Mouse (Mus musculus) forelimb bud, embryonic 11.5 days (tissue): ENCODE results near the gene Usp43.

Experiments
- DNase-seq: peaks from one replicate; pipeline ENCODE4 v3.0.0-alpha.2; 2012; ENCODE audit warnings: low read depth, low spot score

Gene Usp43

DNA sequence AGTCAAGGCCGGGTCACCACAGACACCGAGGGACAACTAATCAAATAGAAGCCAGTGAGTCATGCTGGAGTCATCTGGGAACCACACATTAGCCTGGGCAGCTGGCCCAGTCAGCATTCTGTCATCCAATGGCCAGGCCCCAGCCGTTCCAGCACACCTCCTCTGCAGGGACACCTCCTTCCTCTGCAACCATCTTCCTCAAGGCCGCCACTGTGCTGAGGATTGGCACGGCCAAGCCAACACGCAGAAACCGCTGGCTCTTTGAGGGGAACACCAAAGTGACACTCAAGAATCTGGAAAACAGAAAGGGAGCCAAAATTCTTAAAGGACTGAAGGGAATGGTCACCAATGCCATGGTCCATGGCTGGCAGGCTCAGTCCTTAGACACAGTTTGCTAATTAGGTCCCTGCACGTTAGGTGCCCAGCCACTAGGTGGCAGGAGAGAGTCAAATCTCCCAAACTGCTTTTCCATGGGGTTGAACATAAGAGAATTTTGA, 24.8 kb downstream of the Usp43 start:
- DNase-seq: peak; percentile 44

DNA sequence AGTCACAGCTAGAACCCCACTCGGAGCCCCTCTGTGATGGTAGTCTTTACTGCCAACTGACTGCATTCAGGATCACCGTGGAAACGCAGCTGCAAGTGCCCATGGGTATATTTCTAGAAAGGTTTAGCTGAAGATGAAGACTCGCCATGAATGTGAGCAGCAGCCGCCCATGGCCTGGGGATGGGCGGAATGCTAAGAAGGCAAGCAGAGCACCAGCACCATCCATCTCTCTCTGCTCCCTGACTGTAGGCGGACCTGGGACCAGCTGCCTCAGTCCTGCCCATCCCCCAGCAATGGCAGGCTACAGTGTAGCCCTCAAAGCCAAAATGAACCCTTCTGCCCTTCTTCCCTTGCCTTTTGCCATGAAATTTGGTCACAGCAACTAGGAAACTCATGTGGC, 26.3 kb downstream of the Usp43 start:
- no peak for DNase-seq

DNA sequence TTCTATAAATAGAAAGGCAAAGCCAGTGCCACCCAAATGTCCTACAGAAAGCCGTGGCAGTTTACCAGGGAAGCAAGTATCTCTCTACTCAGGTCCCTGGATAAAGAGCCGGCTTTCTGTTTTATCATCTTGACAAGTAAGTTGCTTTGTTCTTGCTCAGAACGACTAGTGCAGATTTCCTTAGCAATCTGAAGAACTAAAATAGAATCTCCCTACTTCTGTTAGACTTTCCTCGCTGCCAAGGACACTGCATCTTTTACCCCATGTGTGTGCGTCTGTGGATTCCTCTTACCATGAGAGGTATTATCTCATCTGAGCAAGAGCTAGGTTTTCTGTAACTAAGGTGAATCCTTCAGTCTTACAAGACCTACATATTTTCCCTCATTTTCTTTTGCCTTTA, 33.4 kb downstream of the Usp43 start:
- no peak for DNase-seq

DNA sequence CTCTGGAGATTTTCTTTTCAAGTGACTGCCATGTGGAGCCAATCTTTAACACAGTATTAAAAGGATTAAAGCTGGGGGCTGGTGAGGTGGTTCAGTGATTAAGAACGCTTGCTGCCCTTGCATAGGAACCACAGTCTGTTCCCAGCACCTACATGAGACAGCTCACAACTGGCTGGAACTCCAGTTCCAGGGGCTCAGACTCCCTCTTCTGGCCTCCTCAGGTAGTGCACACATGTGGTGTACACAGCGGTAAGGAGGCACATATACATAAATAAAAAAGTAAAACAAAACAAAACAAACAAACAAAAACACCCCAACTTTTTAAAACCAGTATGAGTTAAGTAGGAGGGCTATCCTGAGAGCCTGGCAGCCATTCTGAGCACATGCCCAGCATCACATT, 36.0 kb downstream of the Usp43 start:
- DNase-seq: no peak

DNA sequence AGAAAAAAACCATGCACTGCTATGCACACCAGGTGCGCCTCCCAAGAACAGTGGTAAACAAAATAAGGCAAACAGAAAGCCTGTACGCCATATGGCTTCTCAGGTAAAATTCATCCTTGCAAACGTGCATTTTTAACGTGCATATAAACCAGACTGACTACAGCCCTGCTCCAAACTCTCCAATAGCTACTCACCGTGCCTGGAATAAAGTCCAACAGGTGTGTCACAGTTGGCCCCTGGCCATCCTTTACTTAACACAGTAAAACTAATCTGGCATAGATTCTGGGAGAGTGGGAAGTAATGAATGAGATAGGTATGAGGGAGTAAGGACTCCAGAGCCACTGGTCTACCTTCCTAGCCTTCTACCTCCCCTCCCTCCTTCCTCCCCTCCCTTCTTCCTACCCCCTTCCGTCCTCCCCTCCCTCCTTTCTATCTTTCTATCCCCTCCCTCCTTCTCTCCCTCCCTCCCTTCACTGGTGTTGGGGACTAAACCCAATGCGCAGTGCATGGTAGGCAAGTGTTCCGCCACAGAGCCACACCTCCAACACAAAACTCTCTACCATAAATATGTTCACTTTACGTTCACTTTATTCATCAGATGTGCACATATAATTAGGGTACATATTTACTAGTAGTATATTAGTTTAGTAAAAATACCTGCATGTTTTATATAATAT, 56.3 kb downstream of the Usp43 start:
- no peak for DNase-seq

DNA sequence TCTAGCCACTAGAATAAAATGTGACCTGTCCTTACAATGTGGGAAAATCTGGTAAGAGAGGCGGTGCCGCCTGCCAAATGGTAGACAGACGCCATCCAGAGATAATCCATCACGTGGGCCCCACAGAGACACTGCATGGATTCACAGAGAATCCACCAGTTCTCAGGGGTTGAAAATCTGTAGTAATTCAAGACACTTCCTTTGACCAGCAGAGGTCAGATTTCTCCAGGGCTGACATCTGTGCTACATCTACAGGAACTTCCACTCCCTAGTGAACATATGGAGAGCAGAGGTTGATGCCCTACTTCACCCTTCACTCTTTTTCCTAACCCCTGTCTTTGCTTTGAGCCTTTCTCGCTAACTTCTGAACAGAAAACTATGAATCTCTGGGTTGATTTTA, 56.9 kb downstream of the Usp43 start:
- no peak for DNase-seq

DNA sequence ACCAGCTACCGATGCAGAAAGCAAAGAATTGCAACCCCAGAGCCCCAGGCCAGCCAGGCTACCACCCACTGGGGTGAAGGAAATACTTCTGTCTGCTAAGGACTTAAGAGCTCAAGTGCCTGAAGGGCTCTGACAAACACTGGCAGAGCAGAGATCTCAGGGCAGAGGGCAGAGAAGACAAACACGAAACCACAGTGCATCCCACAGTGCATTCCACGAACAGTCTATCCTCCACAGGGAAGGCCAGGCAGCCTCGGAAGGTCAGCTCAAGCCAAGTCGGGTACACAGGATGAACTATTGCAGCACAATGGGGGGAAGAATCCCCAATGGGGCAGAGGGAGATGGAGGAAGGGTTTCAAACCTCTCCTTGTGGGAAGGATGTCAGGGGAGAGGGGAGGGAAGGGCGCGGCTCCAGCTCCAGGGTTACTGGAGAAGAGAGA, 60.5 kb downstream of the Usp43 start:
- peak; percentile 19 for DNase-seq

DNA sequence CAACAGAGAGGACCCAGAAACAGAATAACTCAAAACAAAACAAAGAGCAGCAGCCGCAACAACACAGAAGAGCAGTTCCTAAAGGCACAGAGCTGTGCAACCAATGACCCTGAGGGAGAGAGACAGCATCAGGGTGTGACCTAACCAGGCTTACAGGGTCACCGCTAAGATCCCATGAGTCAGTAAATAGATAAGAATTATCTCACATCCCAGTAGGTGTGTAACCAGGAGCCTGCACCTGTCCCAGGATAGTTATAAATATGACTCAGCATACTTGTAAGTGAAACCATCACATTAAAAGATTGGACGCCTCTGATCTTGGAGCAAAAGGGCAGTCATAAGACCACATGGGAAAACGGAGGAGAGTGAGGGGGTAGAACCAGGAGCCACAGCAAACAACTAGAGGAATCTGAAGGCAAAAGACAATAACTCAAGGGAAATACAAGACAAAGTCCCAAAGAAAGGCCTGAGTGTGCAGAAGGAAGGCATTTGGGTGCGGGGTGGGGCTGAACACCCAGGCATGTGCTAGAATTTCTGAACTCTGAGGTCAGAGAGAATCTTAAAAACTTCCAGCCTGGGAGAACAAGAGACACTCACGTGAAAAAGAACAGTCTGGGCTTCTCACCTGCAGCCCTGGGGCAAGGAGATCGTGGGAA, 61.1 kb downstream of the Usp43 start:
- no peak for DNase-seq

DNA sequence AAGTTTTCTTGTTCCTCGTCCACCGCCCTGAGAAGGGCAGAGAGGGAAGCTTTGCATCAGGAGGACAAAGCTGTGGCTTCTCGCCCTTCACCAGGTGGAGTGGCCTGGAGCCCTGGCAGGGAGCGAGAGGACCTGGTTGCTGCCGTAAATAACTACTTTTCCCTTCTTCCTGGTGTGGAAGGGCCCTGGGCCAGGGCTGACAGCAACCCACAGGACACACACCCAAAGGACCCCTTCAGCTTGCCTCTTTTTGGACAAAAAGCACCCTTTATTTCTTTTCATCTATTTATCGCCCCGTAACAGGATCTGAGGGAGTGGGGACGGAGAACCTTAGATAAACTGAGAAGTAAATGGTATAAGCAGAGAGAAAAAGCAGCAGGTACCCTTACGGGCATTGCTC, 63.4 kb downstream of the Usp43 start:
- no peak for DNase-seq

DNA sequence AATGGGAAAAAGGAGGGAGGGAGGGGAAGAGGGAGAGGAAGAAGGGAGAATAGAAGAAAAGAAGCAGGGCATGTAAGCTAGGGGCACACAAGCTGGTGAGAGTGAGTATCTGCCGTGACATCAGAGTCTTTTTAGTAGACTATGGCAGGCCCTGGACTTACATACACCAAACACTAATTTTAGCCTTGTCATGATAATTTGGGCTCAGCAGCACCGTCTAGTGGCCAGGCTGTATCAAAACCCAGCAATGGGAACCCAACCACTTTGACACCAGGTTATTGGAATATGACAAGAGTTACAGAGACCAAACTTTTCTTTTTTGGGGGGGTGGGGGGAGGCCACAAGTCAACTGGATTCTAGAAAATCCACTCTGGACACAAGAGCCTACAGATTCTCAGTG, 66.9 kb downstream of the Usp43 start:
- DNase-seq: no peak

DNA sequence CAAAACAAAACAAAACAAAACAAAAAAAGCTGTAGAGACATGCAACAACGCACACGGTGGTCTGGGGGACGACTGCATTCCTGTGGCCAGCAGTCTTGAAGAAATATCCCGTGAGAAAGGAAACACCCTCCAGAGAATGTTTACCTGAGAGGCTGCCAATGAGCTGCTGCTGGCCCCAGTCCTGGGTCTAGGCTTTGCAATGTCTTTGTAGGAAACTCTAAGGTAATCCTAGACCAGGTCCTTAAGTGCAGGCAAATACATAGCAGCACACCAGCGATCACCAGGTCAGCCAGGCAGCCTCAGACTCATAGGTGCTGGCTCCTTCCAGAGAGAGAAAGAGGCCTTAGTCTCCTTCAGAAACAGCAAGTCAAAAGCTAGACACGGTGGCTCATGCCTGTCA, 68.0 kb downstream of the Usp43 start:
- no peak for DNase-seq

DNA sequence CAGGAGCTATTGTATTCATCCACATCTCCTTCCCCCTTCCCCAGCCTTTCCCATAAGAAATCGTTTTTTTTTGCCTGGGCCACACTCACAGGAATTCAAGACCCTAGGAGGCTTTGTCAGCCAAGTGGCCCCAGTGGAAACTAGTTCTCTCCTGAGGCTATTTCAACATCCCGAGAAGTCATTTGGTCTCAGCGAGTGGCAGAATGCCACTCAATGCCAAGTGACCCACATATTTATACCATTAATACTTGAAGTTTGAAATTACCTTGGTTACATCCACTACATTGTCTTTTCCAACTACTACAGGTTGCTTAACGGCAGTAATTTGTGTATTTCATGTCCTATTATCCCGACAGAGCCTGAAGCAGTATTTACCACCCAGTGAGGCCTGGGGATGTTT, 70.2 kb downstream of the Usp43 start:
- DNase-seq: no peak

DNA sequence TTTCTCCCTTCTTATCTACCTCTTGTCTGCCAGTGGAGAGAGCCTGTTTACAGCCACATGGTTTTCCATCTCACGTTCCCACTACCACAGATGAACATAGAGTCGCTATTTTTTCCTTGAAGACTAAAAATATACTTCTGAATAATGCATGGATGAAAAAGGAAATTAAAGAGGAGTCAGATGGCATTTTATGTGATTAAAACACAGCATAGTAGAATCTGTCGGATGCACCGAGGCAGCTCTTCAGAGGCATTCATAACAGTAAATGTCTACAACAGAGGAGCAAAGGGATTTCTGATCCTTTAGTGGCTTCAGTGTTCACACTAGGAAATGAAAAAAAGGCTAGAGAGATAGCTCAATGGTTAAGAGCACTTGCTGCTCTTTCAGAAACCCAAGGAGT, 76.8 kb downstream of the Usp43 start:
- DNase-seq: no peak

DNA sequence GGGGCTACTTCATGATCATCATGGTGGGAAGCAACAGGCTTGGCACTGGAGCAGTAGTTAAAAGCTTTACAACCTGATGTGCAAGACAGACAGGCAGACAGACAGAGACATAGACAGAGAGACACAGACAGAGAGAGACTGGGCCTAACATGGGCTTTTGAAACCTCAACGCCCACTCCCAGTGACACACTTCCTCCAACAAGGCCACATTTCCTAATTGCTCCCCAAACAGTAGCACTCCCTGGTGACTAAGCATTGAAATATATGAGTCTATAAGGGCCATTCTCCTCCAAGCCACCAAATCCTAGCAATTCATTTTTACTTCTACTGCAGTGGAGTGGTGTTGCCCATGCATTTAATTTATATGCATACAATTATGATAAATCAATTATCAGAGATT, 82.1 kb downstream of the Usp43 start:
- no peak for DNase-seq

DNA sequence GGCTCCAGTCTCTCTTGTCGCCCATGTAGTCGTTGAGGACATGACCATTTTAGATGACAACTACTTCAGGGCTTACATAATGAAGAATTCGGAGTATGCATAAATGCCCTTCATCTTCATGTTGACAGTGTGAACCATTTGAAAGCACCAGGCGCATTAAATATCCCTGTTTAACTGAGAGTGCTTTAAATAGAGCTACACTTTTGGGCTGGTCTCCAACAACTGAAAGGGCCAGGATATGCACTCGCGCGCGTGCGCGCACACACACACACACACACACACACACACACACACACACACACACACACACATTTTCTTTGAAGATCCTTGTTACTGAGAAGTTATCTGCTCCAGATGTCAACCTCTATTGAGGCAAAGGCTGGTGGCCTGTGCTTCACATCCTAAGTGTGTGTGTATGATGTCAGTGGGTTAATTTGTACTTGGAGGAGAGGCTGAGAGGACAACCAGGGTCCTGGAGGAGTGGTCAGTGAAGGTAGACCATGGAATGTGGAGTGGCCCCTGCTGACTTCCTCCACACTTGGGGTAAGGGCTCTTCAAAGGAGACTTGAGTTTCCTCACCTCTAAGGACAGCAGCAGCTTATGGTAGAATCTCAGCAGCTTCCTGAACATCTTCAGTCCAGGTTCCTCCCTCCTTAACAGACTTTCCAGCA, 86.4 kb downstream of the Usp43 start:
- no peak for DNase-seq

DNA sequence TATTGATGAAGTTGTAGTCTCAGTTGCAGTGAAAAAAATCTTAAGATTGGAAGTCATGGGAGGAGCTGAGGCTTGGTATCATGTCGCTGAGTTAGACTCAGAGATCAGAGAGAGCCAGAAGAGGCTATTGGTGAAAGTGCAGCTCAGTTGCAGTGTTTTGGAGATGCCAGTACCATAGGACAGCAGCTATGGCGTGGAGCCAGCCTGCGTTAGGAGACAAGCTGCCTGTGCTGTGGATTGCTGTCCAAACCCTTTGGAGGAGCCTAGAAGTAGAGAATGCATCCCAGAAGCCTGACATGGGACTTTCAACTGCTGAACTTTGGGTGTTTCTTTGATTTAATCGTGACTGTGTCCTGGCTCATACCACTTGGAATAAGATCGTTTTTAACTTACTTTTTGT, 90.1 kb downstream of the Usp43 start:
- DNase-seq: no peak

DNA sequence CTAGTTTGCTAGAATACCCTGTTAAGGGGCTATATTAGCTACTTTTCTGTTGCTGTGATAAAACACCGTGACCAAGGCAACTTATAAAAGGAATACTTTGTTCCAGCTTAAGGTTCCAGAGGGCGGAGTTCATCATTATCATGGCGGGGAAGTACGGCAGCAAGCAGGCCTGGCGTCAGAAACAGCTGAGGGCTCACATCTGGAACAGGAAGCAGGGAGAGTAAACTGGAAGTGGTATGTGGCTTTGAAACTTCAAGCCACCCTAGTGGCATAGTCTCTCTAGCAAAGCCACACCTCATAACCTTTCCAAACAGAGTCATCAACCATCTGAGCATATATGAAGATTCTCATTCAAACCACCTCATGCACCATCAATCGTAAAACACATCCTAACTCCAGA, 92.4 kb downstream of the Usp43 start:
- DNase-seq: no peak

DNA sequence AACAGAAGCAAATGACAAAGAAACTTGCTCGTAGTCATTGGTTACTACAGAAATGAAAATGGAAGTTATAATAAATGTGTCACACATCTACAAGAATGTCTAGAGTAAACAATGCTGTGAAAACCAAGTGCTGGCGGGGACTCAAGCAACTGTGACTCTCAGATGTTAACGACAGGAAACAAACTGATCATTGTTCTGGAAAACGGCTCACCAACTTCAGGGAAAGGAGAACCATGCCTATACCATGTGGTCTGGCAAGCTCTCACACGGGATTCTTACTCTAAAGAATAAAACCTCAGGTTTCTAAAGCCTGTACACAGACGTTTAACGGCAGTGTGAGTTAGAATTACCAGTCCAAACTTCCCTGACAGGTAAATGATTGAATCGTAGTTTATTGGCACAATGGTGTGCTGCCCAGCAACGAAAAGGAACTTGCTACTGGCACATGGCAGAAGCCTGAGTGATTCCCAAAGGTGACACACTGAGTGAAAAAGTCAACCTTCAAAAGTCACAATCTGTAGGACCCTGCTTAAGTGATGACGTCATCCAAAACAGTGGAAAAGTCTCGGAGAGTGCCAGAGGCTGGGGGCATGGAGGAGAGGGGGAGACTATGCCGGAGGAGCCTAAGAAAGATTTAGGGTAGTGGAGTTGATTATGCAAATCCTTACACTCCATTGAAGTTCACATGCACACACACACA, 93.4 kb downstream of the Usp43 start:
- DNase-seq: peak; percentile 26

DNA sequence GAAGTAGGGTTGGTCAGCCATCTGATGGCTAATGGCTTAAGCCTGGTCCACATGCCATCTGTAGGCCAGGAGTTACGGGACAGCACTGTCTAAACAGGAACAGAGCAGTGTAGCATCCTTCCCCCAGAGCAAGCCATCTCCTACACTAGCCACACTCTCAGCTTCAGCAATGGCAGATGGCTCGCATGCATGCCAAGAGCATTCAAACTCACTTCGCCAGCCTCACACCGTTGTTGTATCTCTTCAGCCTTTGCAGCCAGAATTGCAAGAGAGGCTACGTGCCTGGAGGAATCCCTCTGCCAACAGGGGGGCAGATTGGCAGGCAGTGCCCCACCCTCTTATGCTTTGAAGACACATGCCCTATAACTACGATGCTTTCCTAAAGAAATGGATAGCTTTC, 100.4 kb downstream of the Usp43 start:
- no peak for DNase-seq

DNA sequence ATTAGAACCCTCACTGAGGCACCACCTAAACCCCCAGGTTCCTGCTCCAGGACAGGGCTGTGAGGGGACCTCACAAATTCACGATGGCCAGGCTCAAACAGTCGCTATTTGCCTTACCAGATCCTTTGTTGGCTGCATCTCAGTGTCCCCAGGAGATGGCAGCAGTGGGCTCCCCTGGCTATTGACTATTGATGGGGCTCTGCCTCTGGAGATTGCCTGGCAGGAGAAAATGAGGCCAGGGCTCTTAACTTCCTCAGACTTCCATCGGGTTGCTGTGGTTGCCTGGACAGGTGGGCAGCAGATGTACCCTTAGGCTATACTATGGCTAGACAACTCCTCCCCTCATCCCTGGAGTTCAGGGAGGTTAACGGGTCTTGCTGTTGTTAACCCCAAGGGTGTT, 101.7 kb downstream of the Usp43 start:
- DNase-seq: peak; percentile 76

DNA sequence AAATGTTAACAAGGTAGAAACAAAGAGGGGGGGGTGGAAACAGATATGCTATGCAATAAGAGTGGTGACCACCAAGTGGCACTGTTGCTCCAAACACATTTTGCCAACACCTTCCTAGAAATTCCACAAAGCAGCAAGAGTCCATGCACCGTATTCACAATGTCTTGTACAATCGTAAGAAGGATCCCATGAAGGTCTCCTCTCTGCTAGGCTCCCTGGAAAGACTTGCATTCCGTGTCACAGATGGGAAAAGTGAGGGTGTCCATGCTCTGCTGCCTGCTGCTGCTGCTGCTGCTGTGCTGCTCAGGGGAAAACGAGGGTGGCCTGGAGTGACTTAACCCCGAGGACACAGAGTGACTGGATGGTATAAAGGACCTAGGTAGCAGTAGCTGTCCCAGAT, 102.3 kb downstream of the Usp43 start:
- peak; percentile 65 for DNase-seq

DNA sequence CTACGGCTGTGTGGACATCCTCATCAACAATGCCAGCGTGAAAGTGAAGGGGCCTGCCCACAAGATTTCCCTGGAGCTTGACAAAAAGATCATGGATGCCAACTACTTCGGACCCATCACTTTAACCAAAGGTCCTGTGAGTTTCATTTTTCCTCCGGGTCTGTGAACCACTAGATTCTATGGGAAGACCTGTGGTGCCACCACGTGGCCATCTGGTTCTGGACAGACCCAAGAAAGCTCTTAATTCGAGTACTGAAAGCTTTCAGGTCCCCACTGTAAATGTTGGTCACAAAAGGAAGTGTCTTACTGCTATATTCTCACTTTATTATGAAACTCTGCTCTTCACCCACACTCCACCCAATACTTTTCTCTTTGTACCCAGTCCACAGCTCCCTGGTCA, 110.4 kb downstream of the Usp43 start:
- DNase-seq: no peak
